Mouse (Mus musculus) ES-E14 (cell line): ENCODE data around the gene Rab34.

Source experiments
- HCFC1 ChIP-seq: IDR thresholded peaks from 2 replicates; pipeline ENCODE4 v1.6.1; 2012; ENCODE audit warnings: low read length, inconsistent platforms, borderline replicate concordance; ENCODE audit not compliant: insufficient read depth
- ZNF384 ChIP-seq: IDR thresholded peaks from 2 replicates; pipeline ENCODE4 v1.6.1; 2012; ENCODE audit warnings: low read depth, low read length, inconsistent platforms

DNA sequence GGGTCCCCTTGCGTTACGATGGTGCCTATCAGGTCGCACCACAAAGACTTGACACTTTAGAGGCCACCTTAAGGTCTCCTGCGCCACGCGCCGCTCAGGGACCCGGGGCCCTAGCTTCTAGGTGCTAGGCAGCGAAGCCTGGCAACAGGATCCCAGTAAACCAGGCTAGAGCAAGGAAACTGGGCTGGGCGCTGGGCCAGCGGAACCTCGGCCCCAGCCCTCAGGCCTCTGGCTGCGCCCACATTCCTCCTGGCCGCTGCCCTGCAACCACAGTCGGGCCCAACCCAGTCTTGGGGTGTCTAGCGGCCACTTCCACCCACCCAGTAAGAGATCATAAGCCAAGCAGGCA is 22.5 kb upstream of the Rab34 start:
- TF ChIP-seq HCFC1 (no peak), ZNF384 (no peak)
